Mouse (Mus musculus) bone marrow, adult 2 months (tissue): ENCODE measurements around the gene Amph.

Experiments
- CTCF ChIP-seq: fragments of 200-500 bp; IDR thresholded peaks from 2 replicates; pipeline ENCODE4 v1.5.1; 2011; ENCODE audit warnings: low read length, control low read depth; ENCODE audit not compliant: control insufficient read depth, insufficient read depth
- POLR2A ChIP-seq: fragments of 200-500 bp; IDR thresholded peaks from 2 replicates; pipeline ENCODE4 v1.6.1; 2011; ENCODE audit warnings: low read depth, mild to moderate bottlenecking, control low read depth, low read length, borderline replicate concordance; ENCODE audit not compliant: control insufficient read depth

DNA sequence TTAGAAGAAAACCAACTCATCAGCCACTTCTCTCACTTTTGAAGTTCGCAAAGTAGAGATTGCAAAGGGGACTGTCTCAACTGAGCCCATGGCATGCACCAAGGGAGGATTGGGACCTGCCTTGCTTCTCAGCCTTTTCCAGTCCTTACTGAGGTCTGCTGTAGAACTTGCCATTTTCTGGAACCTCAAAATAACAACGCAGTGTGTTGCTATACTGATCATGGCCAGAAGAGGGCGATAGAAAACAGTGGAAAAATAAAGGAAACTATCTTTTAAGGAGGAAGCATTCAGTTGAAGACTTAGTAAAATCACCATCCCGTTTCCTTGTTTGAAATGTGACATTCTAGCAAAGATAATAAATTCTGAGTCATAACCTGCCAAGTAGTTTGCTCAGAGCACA lies 210.5 kb downstream of the Amph start:
- no peak for TF ChIP-seq POLR2A
- no peak for TF ChIP-seq CTCF
